Mouse (Mus musculus) kidney, postnatal 0 days (tissue): ENCODE measurements around the gene Pik3cb. TPM values are rescaled to one million over a fixed set of nuclear protein-coding genes. Genes with fewer than 3 reads are reported as not detected.

Experiments
- ATAC-seq: fragments of 200-750 bp; cut with Nextera tagmentation; replicated peaks from 2 replicates; pipeline ENCODE4 v1.8.0; 2017; ENCODE audit warnings: low read depth, moderate number of reproducible peaks, moderate TSS enrichment, moderate library complexity; ENCODE audit not compliant: low FRiP score
- DNase-seq: peaks from one replicate; pipeline ENCODE4 v3.0.0-alpha.2; 2016; ENCODE audit warnings: low spot score
- H3K27ac ChIP-seq: fragments of 300-500 bp; sonication (generic); 2 replicates; pipeline ENCODE4 v1.5.1; 2014; ENCODE audit warnings: mild to moderate bottlenecking
- H3K27me3 ChIP-seq: fragments of 300-500 bp; sonication (generic); 2 replicates; pipeline ENCODE4 v1.6.1; 2014; ENCODE audit warnings: low read length, mixed read lengths; ENCODE audit not compliant: insufficient read depth
- H3K36me3 ChIP-seq: fragments of 300-500 bp; sonication (generic); 2 replicates; pipeline ENCODE4 v1.6.1; 2014; ENCODE audit warnings: low read length, mixed read lengths; ENCODE audit not compliant: insufficient read depth
- H3K4me1 ChIP-seq: fragments of 300-500 bp; sonication (generic); replicated peaks from 2 replicates; pipeline ENCODE4 v1.6.1; 2014; ENCODE audit warnings: antibody characterized with exemption, low read length, mixed read lengths; ENCODE audit not compliant: insufficient read depth
- H3K4me2 ChIP-seq: fragments of 300-500 bp; sonication (generic); 2 replicates; pipeline ENCODE4 v1.6.1; 2014; ENCODE audit warnings: mild to moderate bottlenecking, low read length, moderate library complexity, mixed read lengths
- H3K4me3 ChIP-seq: fragments of 300-500 bp; sonication (generic); replicated peaks from 2 replicates; pipeline ENCODE4 v1.5.1; 2014; ENCODE audit warnings: low read depth, low read length
- H3K9ac ChIP-seq: fragments of 300-500 bp; sonication (generic); 2 replicates; pipeline ENCODE4 v1.6.1; 2014; ENCODE audit warnings: low read depth, low read length
- H3K9me3 ChIP-seq: fragments of 300-500 bp; sonication (generic); replicated peaks from 2 replicates; pipeline ENCODE4 v1.6.1; 2016; ENCODE audit warnings: low read length, inconsistent platforms, mixed read lengths
- CTCF ChIP-seq: IDR thresholded peaks from 2 replicates; pipeline ENCODE4 v1.5.1; 2016; ENCODE audit warnings: antibody characterized with exemption, low read depth, mild to moderate bottlenecking, moderate library complexity
- WGBS: fragments of 180-500 bp; shearing (Covaris S2); extraction: QIAGEN DNeasy Blood & Tissue Kit; methylation state at CpG from one replicate; pipeline ENCODE4 v1.1.7; 2014; 5-methylcytosine and 5-hydroxymethylcytosine counted together
- polyA plus RNA-seq: library from polyadenylated mRNA; unstranded; fragments of >200 nt; fragmentation: Nextera tagmentation; extraction: Ambion mirVana; gene quantifications from 2 replicates; pipeline ENCODE4 v1.2.1, GENCODE M21; 2015

The Pik3cb gene
- polyA plus RNA-seq, 1 experiment from 2014 or later = 1.3 TPM

- 26% methylated on average over 15 of the region's 15 CpGs for WGBS
- peak; percentile 23 for DNase-seq
- ATAC-seq = no peak
- Histone ChIP-seq H3K4me3 (no peak overlapping the region), H3K27ac (no peak overlapping the region), H3K36me3 (no peaks in the 10 kb centered on the region), H3K9me3 (no peaks in the 10 kb centered on the region), H3K9ac (no peak overlapping the region), H3K27me3 (no peaks in the 10 kb centered on the region), H3K4me2 (no peak overlapping the region), H3K4me1 (no peaks in the 10 kb centered on the region)
- TF ChIP-seq CTCF = no peak
Measured at GRCm38 (mm10) chr9:99163420-99164147, 23.2 kb upstream of the Pik3cb start.

- Histone ChIP-seq H3K4me2 (no peak overlapping the region), H3K27ac (no peak overlapping the region), H3K4me3 (no peak overlapping the region), H3K27me3 (no peaks in the 10 kb centered on the region), H3K4me1 (no peaks in the 10 kb centered on the region), H3K9ac (no peak overlapping the region), H3K36me3 (no peaks in the 10 kb centered on the region), H3K9me3 (no peaks in the 10 kb centered on the region)
- ATAC-seq (no peak), DNase-seq (no peak)
- TF ChIP-seq CTCF = no peak
- 92% methylated on average over 2 of the region's 2 CpGs for WGBS
Measured at GRCm38 (mm10) chr9:99162839-99163238, 22.4 kb upstream of the Pik3cb start.

GRCm38 (mm10) chr9:99160780-99161179 lies 20.4 kb upstream of the Pik3cb start:
- Histone ChIP-seq H3K4me3 (no peak overlapping the region), H3K27ac (no peak overlapping the region), H3K4me1 (no peaks in the 10 kb centered on the region), H3K9ac (no peak overlapping the region), H3K27me3 (no peaks in the 10 kb centered on the region), H3K36me3 (no peaks in the 10 kb centered on the region), H3K4me2 (no peak overlapping the region), H3K9me3 (no peaks in the 10 kb centered on the region)
- no peak for TF ChIP-seq CTCF
- ATAC-seq (no peak), DNase-seq (no peak)
- WGBS = 87% methylated on average over 5 of the region's 5 CpGs

- DNase-seq = no peak
- no peak for ATAC-seq
- H3K27me3 ChIP-seq = no peaks in the 10 kb centered on the region
- no peaks in the 10 kb centered on the region for H3K9me3 ChIP-seq
- no peaks in the 10 kb centered on the region for H3K36me3 ChIP-seq
- H3K4me2 ChIP-seq = no peak overlapping the region
- H3K4me3 ChIP-seq = no peak overlapping the region
- H3K4me1 ChIP-seq = no peaks in the 10 kb centered on the region
- no peak overlapping the region for H3K9ac ChIP-seq
- WGBS = 81% methylated on average over 5 of the region's 5 CpGs
- no peak overlapping the region for H3K27ac ChIP-seq
- TF ChIP-seq CTCF = no peak
Measured at GRCm38 (mm10) chr9:99159932-99160331, 19.5 kb upstream of the Pik3cb start.

GRCm38 (mm10) chr9:99158708-99159107 lies 18.3 kb upstream of the Pik3cb start:
- WGBS = 80% methylated on average over 6 of the region's 6 CpGs
- ATAC-seq = no peak

GRCm38 (mm10) chr9:99158203-99158632 lies 17.8 kb upstream of the Pik3cb start:
- TF ChIP-seq CTCF = no peak
- 53% methylated on average over 7 of the region's 7 CpGs for WGBS
- Histone ChIP-seq H3K9ac (no peak overlapping the region), H3K4me2 (no peak overlapping the region), H3K27ac (no peak overlapping the region), H3K4me3 (no peak overlapping the region), H3K36me3 (no peaks in the 10 kb centered on the region), H3K4me1 (no peaks in the 10 kb centered on the region), H3K27me3 (no peaks in the 10 kb centered on the region), H3K9me3 (no peaks in the 10 kb centered on the region)
- DNase-seq = peak; percentile 41
- no peak for ATAC-seq

More at GRCm38 (mm10) chr9:99158708-99159107, 18.3 kb upstream of the Pik3cb start:
- DNase-seq = no peak
- Histone ChIP-seq H3K9me3 (no peaks in the 10 kb centered on the region), H3K9ac (no peak overlapping the region), H3K4me3 (no peak overlapping the region), H3K4me2 (no peak overlapping the region), H3K4me1 (no peaks in the 10 kb centered on the region), H3K27me3 (no peaks in the 10 kb centered on the region), H3K27ac (no peak overlapping the region), H3K36me3 (no peaks in the 10 kb centered on the region)
- TF ChIP-seq CTCF = no peak
